Mouse (Mus musculus) neural tube, embryonic 14.5 days (tissue): ENCODE measurements around the gene Col24a1. TPM values are rescaled to one million over a fixed set of nuclear protein-coding genes. Genes with fewer than 3 reads are reported as not detected.

Experiments used
- ATAC-seq: fragments of 200-750 bp; cut with Nextera tagmentation; 2 replicates; pipeline ENCODE4 v1.8.0; 2017; ENCODE audit warnings: low read depth, mild to moderate bottlenecking, moderate TSS enrichment, moderate library complexity
- H3K27ac ChIP-seq: fragments of 300-500 bp; sonication (generic); 2 replicates; pipeline ENCODE4 v1.5.1; 2014; ENCODE audit warnings: low read depth, mild to moderate bottlenecking, control low read depth, low read length, moderate library complexity, mixed read lengths
- H3K27me3 ChIP-seq: fragments of 300-500 bp; sonication (generic); 2 replicates; pipeline ENCODE4 v1.6.1; 2014; ENCODE audit warnings: low read length; ENCODE audit not compliant: control insufficient read depth, insufficient read depth
- H3K36me3 ChIP-seq: fragments of 300-500 bp; sonication (generic); 2 replicates; pipeline ENCODE4 v1.6.1; 2014; ENCODE audit warnings: low read length, mixed read lengths; ENCODE audit not compliant: control insufficient read depth, insufficient read depth
- H3K4me1 ChIP-seq: fragments of 300-500 bp; sonication (generic); 2 replicates; pipeline ENCODE4 v1.6.1; 2014; ENCODE audit warnings: low read length; ENCODE audit not compliant: control insufficient read depth, insufficient read depth
- H3K4me2 ChIP-seq: fragments of 300-500 bp; sonication (generic); 2 replicates; pipeline ENCODE4 v1.6.1; 2014; ENCODE audit warnings: mild to moderate bottlenecking, low read depth, low read length, control low read depth
- H3K4me3 ChIP-seq: fragments of 300-500 bp; sonication (generic); 2 replicates; pipeline ENCODE4 v1.5.1; 2014; ENCODE audit warnings: low read depth, low read length, control low read depth, mixed read lengths
- H3K9ac ChIP-seq: fragments of 300-500 bp; sonication (generic); replicated peaks from 2 replicates; pipeline ENCODE4 v1.6.1; 2014; ENCODE audit warnings: low read depth, mild to moderate bottlenecking, control low read depth, low read length, mixed read lengths
- H3K9me3 ChIP-seq: fragments of 300-500 bp; sonication (generic); 2 replicates; pipeline ENCODE4 v1.6.1; 2016; ENCODE audit warnings: low read length; ENCODE audit not compliant: control insufficient read depth
- WGBS: fragments of 180-500 bp; shearing (Covaris S2); extraction: QIAGEN DNeasy Blood & Tissue Kit; methylation state at CpG from one replicate; pipeline ENCODE4 v1.1.7; 2014; 5-methylcytosine and 5-hydroxymethylcytosine counted together
- polyA plus RNA-seq: library from polyadenylated mRNA; unstranded; fragments of >200 nt; fragmentation: Nextera tagmentation; extraction: Ambion mirVana; gene quantifications from 2 replicates; pipeline ENCODE4 v1.2.1, GENCODE M21; 2014

Gene Col24a1
- polyA plus RNA-seq, 1 experiment from 2014 or later: 0.94 TPM

DNA sequence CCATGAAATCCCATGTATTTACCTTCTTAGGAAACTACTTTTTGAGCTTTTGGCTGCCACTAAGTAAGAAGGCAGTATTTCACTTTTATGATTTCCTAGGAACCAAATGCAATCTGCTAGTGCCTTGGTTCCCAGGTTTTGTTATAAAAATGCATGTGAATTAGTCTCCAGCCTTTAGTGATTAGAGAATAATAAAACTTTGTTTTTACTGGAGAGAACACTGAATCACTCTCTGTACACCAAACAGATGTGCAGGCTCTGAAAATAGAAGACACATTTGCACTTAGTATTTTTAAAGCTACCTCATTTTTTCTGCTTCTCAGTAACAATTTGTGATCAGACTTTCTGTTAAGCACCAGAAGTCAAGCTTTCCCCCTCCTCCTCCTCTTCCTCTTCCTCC, 94.2 kb downstream of the Col24a1 start:
- H3K9ac ChIP-seq: no peak overlapping the region
- no peak overlapping the region for H3K4me3 ChIP-seq
- no peak for ATAC-seq
- no peaks in the 10 kb centered on the region for H3K36me3 ChIP-seq
- H3K27me3 ChIP-seq: no peaks in the 10 kb centered on the region
- H3K9me3 ChIP-seq: no peaks in the 10 kb centered on the region
- H3K4me1 ChIP-seq: no peaks in the 10 kb centered on the region
- H3K4me2 ChIP-seq: no peak overlapping the region
- H3K27ac ChIP-seq: no peak overlapping the region

DNA sequence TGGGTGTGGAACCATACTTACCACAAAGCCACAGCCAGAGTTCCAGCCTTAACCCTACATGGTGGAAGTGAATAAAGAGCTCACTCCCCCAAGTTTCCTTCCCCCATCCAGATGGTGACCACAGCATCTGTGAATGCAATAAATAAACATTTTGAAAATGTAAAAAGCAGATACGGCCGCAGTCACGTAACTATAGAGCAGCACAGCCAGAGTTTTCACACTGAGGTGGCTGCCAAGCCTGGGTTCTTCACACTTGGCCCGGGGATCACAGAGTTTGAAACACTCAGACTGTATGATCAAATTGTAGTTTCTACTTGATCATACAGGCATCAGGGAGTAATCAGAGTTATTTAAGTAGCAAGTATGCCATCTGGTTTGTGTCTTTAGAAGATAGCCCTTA, 98.4 kb downstream of the Col24a1 start:
- Histone ChIP-seq H3K4me2 (no peak overlapping the region), H3K9me3 (no peaks in the 10 kb centered on the region), H3K27me3 (no peaks in the 10 kb centered on the region), H3K9ac (no peak overlapping the region), H3K27ac (no peak overlapping the region), H3K36me3 (no peaks in the 10 kb centered on the region), H3K4me1 (no peaks in the 10 kb centered on the region), H3K4me3 (no peak overlapping the region)
- no peak for ATAC-seq
- WGBS: 87% methylated on average over 4 of the region's 4 CpGs

DNA sequence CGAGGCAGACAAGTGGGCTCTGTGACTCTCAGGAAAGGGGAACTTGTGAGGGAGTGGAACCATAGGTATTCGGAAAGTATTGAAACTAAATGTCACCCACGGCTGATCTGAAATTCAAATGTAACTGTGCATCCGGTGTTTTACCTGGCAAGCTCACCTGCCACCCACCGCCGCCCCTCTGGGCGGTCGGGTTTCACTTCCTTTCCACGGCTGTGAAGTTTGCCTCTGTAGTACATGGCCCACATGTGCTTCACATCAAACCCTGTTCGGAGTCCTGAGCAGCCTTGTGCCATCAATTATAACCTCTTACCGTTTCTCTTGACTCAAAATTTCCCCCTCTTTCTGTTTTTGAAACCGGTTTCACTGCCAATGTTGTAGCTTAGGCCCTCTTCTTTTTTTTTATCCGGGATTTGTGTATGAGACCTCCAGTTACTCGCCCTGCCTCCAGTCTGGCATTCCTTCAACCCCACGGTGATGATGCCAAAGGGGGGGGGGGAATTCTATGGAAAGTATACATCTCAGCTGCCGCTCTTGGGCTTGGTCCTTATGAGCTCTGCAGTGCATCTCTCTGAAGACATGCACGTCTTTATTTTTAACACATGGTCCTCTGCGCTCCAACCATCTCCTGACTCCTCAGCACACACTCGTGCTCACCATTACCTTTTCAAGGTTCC, 99.9 kb downstream of the Col24a1 start:
- H3K4me2 ChIP-seq: no peak overlapping the region
- no peak overlapping the region for H3K27ac ChIP-seq
- H3K9ac ChIP-seq: no peak overlapping the region
- H3K27me3 ChIP-seq: no peaks in the 10 kb centered on the region
- ATAC-seq: no peak
- 83% methylated on average over 19 of the region's 19 CpGs for WGBS
- H3K4me1 ChIP-seq: no peaks in the 10 kb centered on the region
- H3K9me3 ChIP-seq: no peaks in the 10 kb centered on the region
- H3K36me3 ChIP-seq: no peaks in the 10 kb centered on the region
- no peak overlapping the region for H3K4me3 ChIP-seq

DNA sequence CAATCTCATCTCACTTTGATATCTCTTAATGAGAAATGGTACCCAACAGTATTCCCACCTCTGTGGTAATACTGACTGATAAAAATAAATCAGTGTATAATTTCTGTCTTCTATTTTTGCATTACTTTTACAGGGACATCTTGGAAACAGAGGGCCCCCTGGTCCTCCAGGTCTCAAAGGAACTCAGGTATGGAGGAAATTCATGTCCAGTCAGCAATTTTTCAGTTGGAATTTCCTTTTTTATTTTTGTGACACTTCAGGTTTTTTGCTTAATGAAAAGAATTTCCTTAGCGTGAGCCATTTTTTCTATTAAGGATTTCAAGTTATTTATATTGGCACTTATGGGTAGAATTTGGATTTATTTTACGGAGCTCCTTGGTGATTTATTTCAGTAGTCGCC, 106.9 kb downstream of the Col24a1 start:
- H3K36me3 ChIP-seq: no peaks in the 10 kb centered on the region
- ATAC-seq: no peak
- 95% methylated on average over 3 of the region's 3 CpGs for WGBS
- H3K9me3 ChIP-seq: no peaks in the 10 kb centered on the region
- H3K4me1 ChIP-seq: no peaks in the 10 kb centered on the region
- no peak overlapping the region for H3K9ac ChIP-seq
- H3K4me3 ChIP-seq: no peak overlapping the region
- no peak overlapping the region for H3K27ac ChIP-seq
- no peaks in the 10 kb centered on the region for H3K27me3 ChIP-seq
- H3K4me2 ChIP-seq: no peak overlapping the region

DNA sequence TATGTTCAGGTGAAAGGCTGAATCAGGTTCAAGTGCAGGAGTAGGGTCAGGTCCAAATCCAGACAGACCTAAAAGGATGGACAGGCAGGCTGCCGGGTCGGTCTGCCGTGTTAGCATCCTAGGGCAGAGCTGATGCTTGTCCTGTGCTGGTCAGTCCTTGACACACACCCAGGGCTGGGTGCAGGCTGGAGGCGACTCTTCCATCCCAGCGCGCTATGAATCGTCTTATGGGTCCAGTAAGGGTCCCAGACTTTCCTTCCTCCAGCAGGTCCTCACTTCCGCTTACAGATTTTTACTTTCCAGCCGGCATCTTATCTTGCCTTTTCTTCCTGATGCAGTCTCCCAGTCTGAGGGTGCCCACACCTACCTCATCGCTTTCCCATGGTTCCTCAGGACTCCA, 110.0 kb downstream of the Col24a1 start:
- no peak for ATAC-seq
- Histone ChIP-seq H3K36me3 (no peaks in the 10 kb centered on the region), H3K9me3 (no peaks in the 10 kb centered on the region), H3K27me3 (no peaks in the 10 kb centered on the region), H3K4me2 (peak overlapping the region; percentile 43), H3K27ac (no peak overlapping the region), H3K9ac (no peak overlapping the region), H3K4me1 (no peaks in the 10 kb centered on the region), H3K4me3 (peak overlapping the region; percentile 17; the same call in 1 of the 2 replicates)
- WGBS: 86% methylated on average over 10 of the region's 10 CpGs

DNA sequence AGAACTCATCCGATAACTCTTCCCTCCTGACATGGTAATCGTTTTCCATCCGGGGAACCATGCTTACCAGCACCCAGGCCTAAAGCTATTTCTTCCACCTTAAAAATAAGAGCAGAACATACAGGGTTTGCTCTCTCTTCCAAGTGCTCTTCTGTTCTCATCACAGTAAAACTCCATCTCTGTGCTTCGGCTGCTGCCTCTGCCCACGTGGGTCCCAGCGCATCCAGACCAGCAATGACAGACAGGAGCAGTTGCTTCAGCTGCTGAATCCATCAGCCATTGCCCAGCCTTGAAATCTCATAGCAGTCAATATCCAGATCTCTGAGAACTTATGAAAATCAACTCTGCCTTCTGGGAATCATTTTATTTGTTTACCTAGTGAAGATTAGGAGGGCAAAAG, 110.7 kb downstream of the Col24a1 start:
- H3K4me1 ChIP-seq: no peaks in the 10 kb centered on the region
- no peaks in the 10 kb centered on the region for H3K9me3 ChIP-seq
- peak overlapping the region; percentile 17; the same call in 1 of the 2 replicates for H3K4me3 ChIP-seq
- H3K27ac ChIP-seq: no peak overlapping the region
- no peaks in the 10 kb centered on the region for H3K36me3 ChIP-seq
- peak overlapping the region; percentile 43 for H3K4me2 ChIP-seq
- 0 out of 2 replicates have a peak overlapping the region, but pooled peaks have one; percentile 21 for H3K9ac ChIP-seq
- peak; percentile 56; the same call in 1 of the 2 replicates for ATAC-seq
- 51% methylated on average over 6 of the region's 6 CpGs for WGBS
- H3K27me3 ChIP-seq: no peaks in the 10 kb centered on the region

DNA sequence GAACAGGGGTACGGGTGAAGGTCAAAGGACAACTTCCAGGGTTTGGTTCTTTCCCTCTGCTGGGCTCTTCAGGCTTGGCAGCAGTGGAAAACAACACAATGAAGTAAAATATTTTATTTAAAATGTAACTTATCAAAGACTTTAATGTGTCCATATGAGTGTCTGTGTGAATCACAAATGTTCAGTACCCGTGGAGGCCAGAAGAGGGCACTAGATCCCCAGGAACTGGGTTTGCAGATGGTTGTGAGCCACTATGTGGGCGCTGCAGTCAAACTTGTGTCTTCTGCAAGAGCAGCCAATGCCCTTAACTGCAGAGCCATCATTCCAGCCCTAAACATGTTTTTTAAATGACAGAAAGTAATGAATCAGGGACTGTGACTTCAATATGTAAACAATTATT, 115.8 kb downstream of the Col24a1 start:
- Histone ChIP-seq H3K36me3 (no peaks in the 10 kb centered on the region), H3K27me3 (no peaks in the 10 kb centered on the region), H3K9ac (no peak overlapping the region), H3K4me2 (no peak overlapping the region), H3K4me1 (no peaks in the 10 kb centered on the region), H3K4me3 (no peak overlapping the region), H3K27ac (no peak overlapping the region), H3K9me3 (no peaks in the 10 kb centered on the region)
- WGBS: 73% methylated on average over 3 of the region's 3 CpGs
- no peak for ATAC-seq

DNA sequence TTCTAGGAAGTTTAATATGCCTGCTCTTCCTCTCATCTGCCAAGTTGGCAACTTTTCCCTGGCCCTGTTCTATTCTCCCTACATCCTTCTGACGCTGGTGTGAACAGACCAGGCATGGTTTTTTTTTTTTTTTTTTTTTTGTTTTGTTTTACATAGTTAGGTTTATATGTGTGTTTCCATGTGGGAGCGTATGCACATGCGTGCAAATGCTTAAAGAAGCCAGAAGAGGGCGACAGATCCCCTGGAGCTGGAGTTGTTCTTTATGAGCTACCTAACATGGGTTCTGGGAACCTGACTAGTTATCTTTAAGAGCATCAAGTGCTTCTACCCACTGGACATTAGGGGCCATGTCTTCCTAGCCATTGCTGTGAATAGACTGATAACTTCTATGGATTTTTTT, 119.9 kb downstream of the Col24a1 start:
- WGBS: 35% methylated on average over 4 of the region's 4 CpGs
- Histone ChIP-seq H3K9ac (no peak overlapping the region), H3K4me2 (no peak overlapping the region), H3K9me3 (no peaks in the 10 kb centered on the region), H3K4me1 (no peaks in the 10 kb centered on the region), H3K4me3 (no peak overlapping the region), H3K27me3 (no peaks in the 10 kb centered on the region), H3K36me3 (no peaks in the 10 kb centered on the region), H3K27ac (no peak overlapping the region)
- ATAC-seq: no peak

DNA sequence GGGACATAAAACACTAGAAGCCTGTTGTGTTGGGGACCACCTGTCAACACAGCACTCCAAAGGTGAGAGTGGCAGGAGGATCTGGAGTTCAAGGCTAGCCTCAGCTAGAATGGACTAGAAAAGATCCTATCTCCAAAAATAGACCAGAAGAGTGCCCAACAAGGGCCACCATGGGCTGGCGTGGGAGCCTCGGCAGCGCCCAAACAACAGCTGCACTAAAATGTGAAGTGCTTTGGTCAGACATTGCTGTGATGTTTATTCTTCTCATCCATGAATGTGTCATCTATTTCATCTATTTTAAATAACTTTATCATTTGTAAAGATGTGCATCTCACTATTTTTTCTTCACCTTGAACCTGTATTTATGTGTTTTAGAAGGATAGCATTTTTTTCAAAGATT, 122.1 kb downstream of the Col24a1 start:
- WGBS: 93% methylated on average over 3 of the region's 3 CpGs
- H3K9ac ChIP-seq: no peak overlapping the region
- H3K4me3 ChIP-seq: no peak overlapping the region
- no peaks in the 10 kb centered on the region for H3K27me3 ChIP-seq
- H3K36me3 ChIP-seq: no peaks in the 10 kb centered on the region
- ATAC-seq: no peak
- H3K9me3 ChIP-seq: no peaks in the 10 kb centered on the region
- H3K27ac ChIP-seq: no peak overlapping the region
- H3K4me2 ChIP-seq: no peak overlapping the region
- no peaks in the 10 kb centered on the region for H3K4me1 ChIP-seq
